Mouse (Mus musculus): ENCODE measurements around the gene Il2ra.
A peak's percentile ranks its signal among the peaks of the same experiment; 100 is the strongest.
"Not testable (repeated sequence)": the region's sequence is repeated elsewhere in the genome, so short reads cannot be mapped to it uniquely, and the experiment has no call there.

The Il2ra gene

GRCm38 (mm10) chr2:11642451-11642941, at the start of gene Il2ra:
Gene Il2ra (plus strand): TSS chr2:11642807.
- DNase-seq (ENCODE audit: low read depth, low spot score): no peak

GRCm38 (mm10) chr2:11596690-11597089, 45.9 kb upstream of the Il2ra start:
- DNase-seq (ENCODE audit: low read depth, low spot score): no peak

- no peak for DNase-seq (ENCODE audit: low read depth, low spot score)
Observed at GRCm38 (mm10) chr2:11597906-11598305, 44.7 kb upstream of the Il2ra start.

- DNase-seq (ENCODE audit: low read depth, low spot score): no peak
Observed at GRCm38 (mm10) chr2:11601795-11602194, 40.8 kb upstream of the Il2ra start.

GRCm38 (mm10) chr2:11602506-11603489, 39.8 kb upstream of the Il2ra start:
- DNase-seq (ENCODE audit: low read depth, low spot score): peak; percentile 91

GRCm38 (mm10) chr2:11604053-11604452, 38.6 kb upstream of the Il2ra start, which contains the start of gene Rbm17:
Gene Rbm17 (minus strand): TSS chr2:11604153.
- no peak for DNase-seq (ENCODE audit: low read depth, low spot score)

- DNase-seq (ENCODE audit: low read depth, low spot score): no peak
Observed at GRCm38 (mm10) chr2:11604911-11605310, 37.7 kb upstream of the Il2ra start.

- not testable (repeated sequence) for DNase-seq (ENCODE audit: low read depth, low spot score)
Observed at GRCm38 (mm10) chr2:11606718-11607117, 35.9 kb upstream of the Il2ra start.

GRCm38 (mm10) chr2:11612939-11613338, 29.7 kb upstream of the Il2ra start:
- DNase-seq (ENCODE audit: low read depth, low spot score): not testable (repeated sequence)

- no peak for DNase-seq (ENCODE audit: low read depth, low spot score)
Observed at GRCm38 (mm10) chr2:11616846-11617245, 25.8 kb upstream of the Il2ra start.

GRCm38 (mm10) chr2:11619598-11619997, 23.0 kb upstream of the Il2ra start:
- no peak for DNase-seq (ENCODE audit: low read depth, low spot score)

GRCm38 (mm10) chr2:11623173-11623572, 19.4 kb upstream of the Il2ra start:
- no peak for DNase-seq (ENCODE audit: low read depth, low spot score)

GRCm38 (mm10) chr2:11623726-11624125, 18.9 kb upstream of the Il2ra start:
- DNase-seq (ENCODE audit: low read depth, low spot score): no peak

GRCm38 (mm10) chr2:11625890-11626289, 16.7 kb upstream of the Il2ra start, which contains the start of gene Gm17490:
Gene Gm17490 (minus strand): TSS chr2:11626264.
- DNase-seq (ENCODE audit: low read depth, low spot score): no peak

GRCm38 (mm10) chr2:11635035-11635434, 7.6 kb upstream of the Il2ra start:
- DNase-seq (ENCODE audit: low read depth, low spot score): no peak

- no peak for DNase-seq (ENCODE audit: low read depth, low spot score)
Observed at GRCm38 (mm10) chr2:11635471-11636137, 7.0 kb upstream of the Il2ra start.

- DNase-seq (ENCODE audit: low read depth, low spot score): no peak
Observed at GRCm38 (mm10) chr2:11636138-11636480, 6.5 kb upstream of the Il2ra start.

GRCm38 (mm10) chr2:11637115-11637514, 5.5 kb upstream of the Il2ra start:
- DNase-seq (ENCODE audit: low read depth, low spot score): no peak

- DNase-seq (ENCODE audit: low read depth, low spot score): no peak
Observed at GRCm38 (mm10) chr2:11644057-11644456, 1.4 kb downstream of the Il2ra start.

- DNase-seq (ENCODE audit: low read depth, low spot score): no peak
Observed at GRCm38 (mm10) chr2:11645297-11645696, 2.7 kb downstream of the Il2ra start.

- DNase-seq (ENCODE audit: low read depth, low spot score): no peak
Observed at GRCm38 (mm10) chr2:11651476-11651875, 8.9 kb downstream of the Il2ra start.

- no peak for DNase-seq (ENCODE audit: low read depth, low spot score)
Observed at GRCm38 (mm10) chr2:11652196-11652595, 9.6 kb downstream of the Il2ra start.

All from retina, adult 2 months (tissue).